Mouse (Mus musculus) cerebellum, postnatal 36 days (tissue): ENCODE data around the gene Vsx2.
A peak's percentile ranks its signal among the peaks of the same experiment; 100 is the strongest.
"Not testable (repeated sequence)": the region's sequence is repeated elsewhere in the genome, so short reads cannot be mapped to it uniquely, and the experiment has no call there.

Source experiments
- DNase-seq, 2 experiments: peaks; one replicate each; pipeline ENCODE4 v3.0.0; 2021 to 2022; ENCODE audit warnings: mixed read lengths in 2 of 2

Gene Vsx2

DNA sequence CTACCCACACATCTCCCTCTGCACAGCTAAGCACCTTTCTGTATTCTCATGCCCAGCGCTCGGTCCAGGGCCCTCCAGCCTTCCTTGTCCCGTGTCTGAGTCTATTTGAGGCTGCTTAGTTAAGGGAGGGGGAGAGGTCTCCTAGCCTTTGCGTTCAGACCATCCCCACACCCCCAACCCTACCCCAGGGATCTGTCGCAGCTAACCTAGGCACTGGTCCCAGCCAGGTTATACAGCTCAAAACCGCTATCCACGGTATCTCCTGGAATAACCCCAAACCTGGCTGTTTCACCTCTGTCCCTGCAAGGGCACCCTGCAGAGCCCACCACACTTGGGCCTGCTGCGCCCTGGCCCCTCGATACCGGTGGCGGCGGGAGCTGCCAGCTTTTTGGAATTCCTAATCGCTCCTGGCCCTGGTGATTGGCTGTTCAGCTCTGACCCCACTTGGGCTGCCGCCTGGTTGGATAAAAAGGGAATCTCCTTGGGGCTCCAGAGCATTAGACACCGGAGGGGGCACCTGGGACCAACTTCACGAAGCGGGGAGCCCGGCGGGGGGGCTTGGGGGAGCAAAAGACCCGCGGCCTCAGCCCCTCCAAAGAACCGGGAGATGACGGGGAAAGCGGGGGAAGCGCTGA, at the start of gene Vsx2:
TSS of gene Vsx2 (plus strand) at position 427 of the 635 bp plus-strand sequence.
- no peak for DNase-seq

DNA sequence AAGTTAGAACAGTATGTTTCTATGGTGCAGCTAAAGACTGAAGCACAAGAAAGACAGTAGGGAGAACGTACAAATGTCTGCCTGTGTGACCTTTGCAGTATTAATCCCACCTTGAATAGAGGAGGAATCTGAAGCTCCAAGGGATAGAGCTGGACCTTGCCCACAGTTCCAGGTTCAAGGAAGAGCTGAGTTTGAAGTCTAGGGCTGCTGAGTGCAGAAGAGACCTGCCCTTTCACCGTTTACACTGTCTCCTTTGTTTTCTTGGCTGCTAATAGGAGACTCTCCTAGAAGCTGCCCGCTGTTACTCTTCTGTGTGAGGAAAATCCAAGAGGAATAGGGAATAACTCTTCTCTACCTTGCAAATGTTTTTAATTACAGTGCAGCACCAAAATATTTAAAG, 45.8 kb upstream of the Vsx2 start:
- DNase-seq, result no peak

- DNase-seq, result no peak
Measured at GRCm38 (mm10) chr12:84524147-84525050, 45.2 kb upstream of the Vsx2 start.

- no peak for DNase-seq
Measured at GRCm38 (mm10) chr12:84525422-84525821, 44.1 kb upstream of the Vsx2 start.

DNA sequence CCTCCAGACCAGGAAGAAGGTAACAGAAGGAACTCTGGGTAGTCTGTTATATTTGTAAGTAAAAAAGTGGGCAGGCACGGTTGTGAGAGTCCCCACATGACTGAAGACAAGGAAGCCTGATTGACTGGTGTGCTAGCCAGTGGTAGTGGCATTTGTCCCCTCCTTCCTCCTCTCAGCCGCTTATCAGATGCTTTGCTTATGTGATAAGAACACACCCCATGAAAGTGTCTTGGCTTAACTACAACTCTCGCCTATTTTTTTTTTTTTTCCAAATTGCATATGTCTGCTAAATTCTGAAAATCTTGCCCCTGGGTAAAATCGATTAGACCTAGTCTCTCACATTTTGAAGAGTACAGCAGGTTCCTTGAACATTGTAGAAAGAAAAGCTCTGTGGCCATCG, 39.1 kb upstream of the Vsx2 start:
- no peak for DNase-seq

- DNase-seq, result no peak
Measured at GRCm38 (mm10) chr12:84531906-84532829, 37.4 kb upstream of the Vsx2 start.

GRCm38 (mm10) chr12:84532830-84533199, 36.7 kb upstream of the Vsx2 start:
- no peak for DNase-seq

- no peak for DNase-seq
Measured at GRCm38 (mm10) chr12:84533706-84534486, 35.7 kb upstream of the Vsx2 start.

DNA sequence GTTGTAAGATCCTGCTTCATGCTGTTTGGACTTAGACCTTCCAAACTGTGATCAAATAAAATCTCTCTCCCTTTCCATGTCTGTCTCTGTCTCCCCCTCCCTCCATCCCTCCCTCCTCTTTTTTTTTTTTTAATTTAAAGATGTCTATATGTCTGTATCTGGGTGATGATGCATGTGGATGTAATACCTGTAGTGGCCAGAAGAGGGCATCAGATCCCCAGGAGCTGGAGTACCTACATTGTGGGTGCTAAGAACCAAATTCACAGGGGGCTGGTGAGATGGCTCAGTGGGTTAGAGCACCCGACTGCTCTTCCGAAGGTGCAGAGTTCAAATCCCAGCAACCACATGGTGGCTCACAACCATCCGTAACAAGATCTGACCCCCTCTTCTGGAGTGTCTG, 30.0 kb upstream of the Vsx2 start:
- DNase-seq, result not testable (repeated sequence)

GRCm38 (mm10) chr12:84541391-84541958, 28.1 kb upstream of the Vsx2 start:
- no peak for DNase-seq

DNA sequence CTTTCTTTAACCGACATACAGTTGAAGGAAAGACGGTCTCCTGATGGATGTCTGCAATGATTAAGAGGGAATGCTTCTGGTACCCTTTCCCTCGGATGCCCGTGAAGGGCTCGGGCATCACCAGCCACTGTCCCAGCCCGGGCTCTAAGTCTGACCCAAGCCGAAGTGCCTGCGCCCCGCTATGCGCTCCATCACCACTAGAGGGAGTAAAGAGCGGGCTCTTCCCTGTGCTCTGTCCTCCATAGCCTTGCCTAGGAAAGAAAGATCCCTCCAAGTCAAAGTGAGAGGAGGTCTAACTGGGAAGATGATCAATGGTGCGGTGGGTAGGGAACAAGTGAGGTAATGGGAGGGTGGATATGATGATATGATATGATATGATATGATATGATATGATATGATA, 23.5 kb upstream of the Vsx2 start:
- peak; percentile 70 to 71 for DNase-seq

DNA sequence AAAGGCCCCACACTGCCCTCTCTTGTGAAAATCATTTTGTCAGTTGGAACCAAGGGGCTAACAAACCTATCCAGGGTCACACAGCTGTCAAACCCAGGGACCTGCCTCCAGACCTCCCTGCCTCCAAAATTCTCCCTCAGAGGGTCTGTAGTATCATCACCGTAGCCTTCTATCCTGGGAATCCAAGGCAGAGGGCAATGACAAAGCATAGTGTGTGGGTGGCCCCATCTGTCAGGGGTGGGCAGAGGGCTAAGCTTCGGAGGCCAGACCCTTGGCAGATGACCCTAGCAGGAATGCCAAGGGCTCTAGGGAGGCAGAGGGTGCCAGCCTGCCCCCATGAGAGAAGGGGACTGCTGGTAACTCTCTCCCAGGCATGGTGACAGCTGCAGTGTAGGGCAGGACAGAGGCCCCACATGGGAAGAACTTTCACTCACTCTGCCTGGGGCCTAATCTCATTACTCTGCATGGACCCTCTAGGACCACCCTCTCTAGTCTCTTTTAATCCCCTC, 22.9 kb upstream of the Vsx2 start:
- DNase-seq, result no peak

GRCm38 (mm10) chr12:84548251-84548650, 21.3 kb upstream of the Vsx2 start:
- DNase-seq, result no peak

DNA sequence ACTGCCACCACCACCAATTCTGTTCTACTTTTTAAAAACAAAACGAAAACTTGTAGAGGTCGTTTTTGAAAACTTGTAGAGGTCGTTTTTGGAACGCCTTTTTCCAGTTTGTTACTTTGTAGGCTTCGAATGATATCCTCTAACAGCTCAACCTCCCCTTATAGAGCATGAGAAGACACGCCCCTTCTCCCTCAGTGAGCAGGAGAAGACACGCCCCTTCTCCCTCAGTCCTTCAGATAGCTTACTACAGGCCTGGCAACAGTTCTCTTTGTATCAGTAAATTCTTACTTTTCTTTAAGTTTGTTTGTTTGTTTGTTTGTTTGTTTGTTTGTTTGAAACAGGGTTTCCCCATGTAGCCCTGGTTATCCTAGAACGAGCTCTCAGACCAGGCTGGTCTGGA, 14.3 kb upstream of the Vsx2 start:
- DNase-seq, result no peak

DNA sequence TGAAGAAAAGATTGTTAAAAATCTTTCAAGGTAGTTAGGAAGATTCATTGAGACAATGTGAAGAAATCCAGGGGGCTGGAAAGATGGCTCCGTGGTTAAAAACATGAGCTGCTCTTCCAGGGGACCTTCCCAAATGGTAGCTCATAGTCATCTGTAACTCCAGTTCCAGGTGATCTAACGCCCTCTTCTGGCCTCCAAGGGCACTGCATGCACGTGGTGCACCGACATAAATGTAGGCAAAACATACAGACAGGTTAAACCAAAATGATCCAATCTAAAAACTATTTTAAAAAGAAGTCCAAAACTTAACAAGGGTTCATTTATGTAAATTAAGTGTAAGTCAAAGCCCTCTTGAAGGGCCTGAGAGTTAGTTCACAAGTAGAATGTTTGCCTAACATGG, 7.0 kb upstream of the Vsx2 start:
- no peak for DNase-seq

DNA sequence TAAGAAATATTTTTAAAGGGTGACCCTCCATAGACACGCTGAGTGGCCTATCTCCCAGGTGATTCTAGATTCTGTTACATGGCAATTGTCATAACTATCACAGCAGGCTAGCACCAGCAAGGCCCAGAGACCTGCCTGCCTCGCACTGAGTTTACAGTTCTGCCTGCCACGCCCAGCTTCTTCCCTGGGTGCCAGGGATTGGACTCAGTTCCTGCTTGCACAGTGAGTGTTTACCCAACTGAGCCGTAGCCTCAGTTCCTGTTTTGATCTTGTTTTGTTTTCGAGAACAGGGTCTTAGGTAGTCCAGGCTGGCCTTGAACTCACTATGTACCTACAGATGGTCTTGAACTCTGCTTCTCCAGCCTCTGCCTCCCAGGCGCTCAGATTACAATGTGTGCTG, 2.0 kb upstream of the Vsx2 start:
- no peak for DNase-seq

DNA sequence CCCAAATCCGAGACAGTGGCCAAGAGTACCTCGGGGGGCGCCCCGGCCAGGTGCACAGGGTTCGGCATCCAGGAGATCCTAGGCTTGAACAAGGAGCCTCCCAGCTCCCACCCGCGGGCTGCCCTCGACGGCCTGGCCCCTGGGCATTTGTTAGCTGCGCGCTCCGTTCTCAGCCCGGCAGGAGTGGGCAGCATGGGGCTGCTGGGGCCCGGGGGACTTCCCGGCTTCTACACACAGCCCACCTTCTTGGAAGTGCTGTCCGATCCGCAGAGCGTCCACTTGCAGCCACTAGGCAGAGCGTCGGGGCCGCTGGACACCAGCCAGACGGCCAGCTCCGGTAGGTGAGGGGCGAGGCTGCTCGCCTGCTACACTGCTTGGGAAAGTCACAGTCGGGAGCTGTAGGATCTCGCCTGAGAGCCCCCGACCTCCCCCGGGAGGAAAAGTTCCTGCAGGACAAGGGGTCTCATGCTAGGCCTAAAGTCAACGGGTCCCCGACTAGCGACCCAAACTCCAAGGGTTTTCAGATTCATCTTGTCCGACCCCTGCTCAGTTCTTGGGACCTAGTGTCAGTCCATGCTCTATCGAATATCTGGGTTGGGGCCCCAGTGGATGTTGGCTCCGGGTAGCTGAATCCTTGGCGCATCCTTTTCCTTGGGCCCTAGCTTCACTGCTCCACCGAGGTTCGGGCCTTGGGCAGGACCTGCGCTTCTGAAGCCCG, 573 bp downstream of the Vsx2 start:
- DNase-seq, result no peak

GRCm38 (mm10) chr12:84570694-84571415, 1.3 kb downstream of the Vsx2 start:
- DNase-seq, result peak in 1 of 2 experiments; percentile 5

DNA sequence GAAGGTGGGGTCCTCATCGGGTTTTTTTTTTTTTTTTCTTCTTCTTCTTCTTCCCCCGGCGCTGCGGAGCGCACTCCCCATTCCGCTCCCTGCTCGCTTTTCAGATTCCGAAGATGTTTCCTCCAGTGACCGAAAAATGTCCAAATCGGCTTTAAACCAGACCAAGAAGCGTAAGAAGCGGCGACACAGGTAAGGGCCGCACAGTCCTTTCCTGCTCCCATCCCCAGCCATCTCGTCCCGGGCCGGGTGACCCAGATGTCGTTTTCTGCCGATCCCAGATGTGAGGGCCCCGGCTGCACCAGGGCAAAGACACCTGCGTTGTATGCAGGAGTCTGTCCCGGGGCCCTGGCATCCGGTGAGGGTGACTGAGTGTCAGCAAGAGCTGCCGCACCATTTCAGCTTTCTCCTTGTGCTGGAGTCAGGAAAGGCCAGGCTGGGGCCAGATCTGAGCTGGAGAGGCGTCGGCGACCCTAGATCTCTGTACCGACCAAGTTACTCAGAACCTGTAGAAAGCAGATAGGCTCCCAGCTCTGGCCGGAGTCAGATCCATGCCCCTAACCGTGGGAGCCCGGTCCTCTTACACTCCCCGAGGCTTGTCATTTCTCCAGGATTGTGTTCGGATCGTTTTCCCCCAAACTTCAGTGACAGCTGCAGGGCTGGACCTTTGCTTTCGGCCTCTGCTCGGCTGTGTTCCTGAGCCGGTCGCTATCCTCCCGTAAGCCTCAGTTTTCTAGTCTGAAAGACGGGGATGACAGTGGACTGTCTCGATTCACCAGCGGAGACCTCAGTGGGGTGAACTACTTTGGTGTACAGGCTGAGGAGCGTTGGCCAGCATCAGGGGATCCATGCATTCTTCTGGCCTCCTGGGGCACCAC, 2.1 kb downstream of the Vsx2 start:
- DNase-seq, result peak; percentile 10 to 38
